Mouse (Mus musculus) kidney, adult 11 months (tissue): ENCODE data around the gene Foxp1.

Experiments used
- DNase-seq: peaks from one replicate; pipeline ENCODE4 v3.0.0; 2022

Gene Foxp1

DNA sequence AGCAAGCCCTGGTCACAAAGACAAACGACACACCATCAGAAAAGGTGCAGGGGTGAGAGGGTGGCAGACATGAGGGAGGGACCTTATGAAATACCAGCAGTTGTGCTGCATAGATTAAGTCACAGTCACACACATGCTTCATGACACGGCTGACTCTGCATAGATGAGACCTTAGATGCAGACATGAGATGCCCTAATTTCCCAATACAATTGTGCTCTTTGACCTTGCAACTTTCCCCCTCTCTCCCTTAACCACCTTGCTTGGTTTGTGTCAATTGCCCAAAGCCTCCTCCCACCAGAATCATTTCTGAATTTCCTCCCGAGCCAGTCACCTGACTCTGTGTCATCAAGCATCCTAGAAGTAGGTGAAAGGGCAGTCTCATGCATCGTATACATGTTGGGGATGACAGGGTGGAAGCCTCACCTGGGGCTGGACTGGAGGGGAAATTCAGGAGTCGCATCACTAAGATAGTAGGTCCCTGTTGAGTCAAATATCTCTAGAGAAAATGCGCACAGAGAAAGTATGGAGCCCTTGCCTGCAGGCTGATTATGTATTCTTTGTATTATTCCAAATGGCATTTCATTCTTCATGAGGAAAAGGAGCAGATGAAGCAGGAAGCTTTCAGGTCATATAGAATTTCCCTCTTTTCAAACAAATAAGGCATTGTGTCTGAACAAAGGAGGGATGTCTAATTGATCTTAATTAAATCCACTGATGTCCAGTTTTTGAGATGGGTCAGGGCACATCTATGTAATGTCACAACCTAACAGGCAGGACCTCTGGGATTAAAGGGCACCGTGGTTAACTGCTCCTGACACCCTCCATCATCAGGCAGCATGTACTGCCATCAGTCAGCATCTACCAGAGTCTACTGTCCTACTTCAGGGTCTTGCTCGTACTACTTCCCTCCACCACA lies 486.8 kb downstream of the Foxp1 start:
- no peak for DNase-seq

- no peak for DNase-seq
These were observed 489.5 kb downstream of the Foxp1 start for GRCm38 (mm10) chr6:99033062-99033461.

DNA sequence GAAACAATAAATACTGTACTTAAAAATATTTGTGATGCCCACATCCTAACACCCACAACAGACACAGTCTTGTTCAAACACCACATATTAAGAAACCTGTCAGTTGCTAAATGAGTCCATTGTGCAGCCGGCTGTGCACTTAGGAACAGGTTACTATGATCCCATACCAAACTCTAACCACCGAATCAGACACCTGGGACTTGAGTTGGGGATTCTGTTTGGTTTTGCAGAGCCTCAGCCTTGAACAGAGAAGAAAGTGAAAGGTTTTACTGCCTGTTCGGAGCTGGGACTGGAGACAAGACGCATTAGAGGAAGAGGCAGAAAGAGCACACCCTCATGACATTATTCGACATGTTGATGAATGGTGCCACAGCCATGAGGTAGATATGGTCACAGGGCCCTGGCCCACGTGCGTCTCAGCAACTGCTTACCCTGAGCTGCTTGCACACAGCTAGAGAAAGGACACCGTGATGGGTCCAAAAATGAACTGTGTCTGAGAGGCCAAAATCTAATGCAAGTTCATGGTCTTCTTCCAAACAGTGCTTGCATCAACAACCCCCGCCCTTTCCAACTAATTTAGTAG lies 491.1 kb downstream of the Foxp1 start:
- DNase-seq = no peak

GRCm38 (mm10) chr6:99030251-99030650 lies 492.3 kb downstream of the Foxp1 start:
- no peak for DNase-seq

DNA sequence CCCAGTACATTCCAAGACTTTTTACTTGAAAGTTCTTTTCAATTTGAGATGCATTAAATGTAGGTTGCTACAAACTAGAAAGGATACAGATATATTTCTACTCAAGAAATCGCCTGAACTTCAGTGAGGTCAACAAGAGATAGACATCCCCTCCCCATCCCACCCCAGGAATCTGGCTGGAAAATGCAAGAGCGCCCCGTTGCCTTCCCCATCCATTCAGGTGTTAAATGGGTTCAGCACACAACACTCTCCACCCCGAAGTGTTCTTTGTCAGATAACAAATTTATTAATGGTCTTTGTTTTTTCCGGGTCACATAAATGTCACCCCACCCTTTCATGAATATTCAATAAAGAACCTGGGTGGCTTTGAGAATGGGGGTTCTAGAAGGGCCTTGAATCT lies 493.1 kb downstream of the Foxp1 start:
- DNase-seq = no peak

DNA sequence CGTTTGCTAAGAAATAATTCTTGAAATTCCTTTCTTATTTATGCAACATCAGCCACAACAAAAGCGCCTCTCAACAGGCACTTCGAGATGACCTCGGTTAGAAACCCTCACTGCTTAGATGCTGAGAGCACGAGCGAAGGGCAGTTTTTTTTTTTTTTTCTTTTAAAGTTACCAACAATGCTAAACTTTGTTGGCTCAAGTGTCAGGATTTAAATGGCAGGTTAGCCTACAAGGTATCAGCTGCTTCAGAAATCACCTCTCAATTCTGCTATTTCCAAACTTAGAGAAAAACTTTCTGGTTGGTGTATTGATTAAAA lies 493.6 kb downstream of the Foxp1 start:
- DNase-seq = no peak

DNA sequence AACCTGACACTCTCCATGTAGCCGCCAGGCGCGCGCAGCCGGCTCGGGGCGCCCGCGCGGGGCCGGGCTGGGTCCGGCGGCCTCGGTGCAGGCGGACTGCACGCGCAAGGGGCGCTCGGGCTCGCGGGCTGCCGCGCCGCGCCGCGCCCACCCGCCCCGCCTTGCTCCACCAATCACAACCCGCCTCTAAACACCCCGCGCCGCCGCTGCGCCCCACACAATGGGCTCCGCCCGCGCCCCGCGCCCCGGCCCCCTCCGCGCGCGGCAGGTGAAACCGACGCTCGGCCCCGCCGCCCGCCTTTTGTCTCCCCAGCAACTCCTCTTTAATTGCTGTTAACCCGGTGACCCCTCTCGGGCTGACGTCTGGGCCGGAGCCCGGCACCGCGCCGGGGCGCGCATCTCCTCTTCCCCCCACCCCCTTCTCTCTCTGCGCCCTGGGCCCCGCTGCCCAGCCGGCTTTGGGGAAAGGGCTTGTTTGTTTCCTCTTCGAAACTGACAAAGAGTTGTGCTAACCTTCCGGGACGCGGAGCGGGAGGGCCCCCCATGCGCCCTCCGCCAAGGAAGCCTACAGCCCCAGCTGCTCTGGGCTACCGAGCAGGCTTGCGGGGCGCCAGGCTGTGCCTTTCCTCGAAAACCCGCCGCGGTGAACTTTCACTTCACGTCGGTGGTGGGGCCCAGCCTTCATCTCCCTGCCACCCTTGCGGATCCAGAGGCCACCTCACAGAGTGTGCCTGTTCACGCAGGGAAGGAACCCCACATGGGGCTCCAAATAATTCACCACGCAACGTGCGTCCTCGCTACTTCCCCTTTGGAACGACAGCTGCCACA lies 494.1 kb downstream of the Foxp1 start:
- DNase-seq = no peak

DNA sequence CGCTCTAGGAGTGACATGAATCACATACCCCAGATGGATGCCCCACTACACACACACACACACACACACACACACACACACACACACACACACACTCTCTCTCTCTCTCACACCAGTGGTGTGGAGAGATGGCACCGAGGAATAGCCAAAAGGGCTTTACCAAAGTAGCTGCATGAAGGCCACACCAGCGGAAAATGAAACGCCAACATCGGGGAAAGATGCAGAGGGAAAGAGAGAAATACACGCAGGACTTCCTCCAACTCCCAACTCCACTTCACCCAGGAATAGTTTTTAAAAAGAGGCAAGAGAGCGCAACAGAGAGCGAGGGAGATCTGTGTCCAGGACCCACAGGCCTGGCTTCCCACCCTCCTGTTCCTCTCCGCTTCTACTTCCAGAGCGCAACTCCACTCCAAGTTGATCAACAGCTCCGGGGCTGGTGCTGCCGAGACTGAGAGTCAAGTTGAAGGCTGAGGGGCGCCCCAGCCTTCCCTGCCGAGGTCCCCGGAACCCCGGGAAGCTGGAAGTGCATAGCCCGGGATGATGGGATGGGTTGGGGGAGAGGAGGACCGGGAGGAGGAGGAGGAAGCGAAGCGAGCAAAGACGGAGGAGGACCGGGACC lies 494.9 kb downstream of the Foxp1 start:
- peak; percentile 13 for DNase-seq

GRCm38 (mm10) chr6:99026635-99027541 lies 495.6 kb downstream of the Foxp1 start:
- no peak for DNase-seq

GRCm38 (mm10) chr6:99026040-99026439 lies 496.5 kb downstream of the Foxp1 start:
- DNase-seq = no peak

- no peak for DNase-seq
These were observed 497.9 kb downstream of the Foxp1 start for GRCm38 (mm10) chr6:99024588-99024987.

- DNase-seq = no peak
These were observed 501.7 kb downstream of the Foxp1 start for GRCm38 (mm10) chr6:99020570-99021444.

DNA sequence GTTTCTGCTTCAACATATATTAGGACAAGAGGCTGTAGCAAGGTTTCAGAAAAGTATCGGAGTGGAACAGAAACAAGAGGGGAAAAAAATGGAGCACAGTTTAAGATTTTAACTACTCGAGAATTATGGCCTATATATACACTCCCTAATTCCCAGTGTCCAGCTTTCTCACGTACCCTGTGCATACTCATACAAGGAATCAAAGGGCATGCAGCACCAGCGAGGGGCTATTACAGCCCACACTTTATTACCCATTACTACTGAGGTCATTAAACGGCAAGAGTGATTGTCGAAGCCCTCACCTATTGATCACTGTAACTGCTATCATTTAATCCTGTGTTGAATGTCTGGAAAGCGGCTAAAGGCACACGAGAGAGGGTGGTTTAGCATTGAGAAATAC lies 502.8 kb downstream of the Foxp1 start:
- no peak for DNase-seq

DNA sequence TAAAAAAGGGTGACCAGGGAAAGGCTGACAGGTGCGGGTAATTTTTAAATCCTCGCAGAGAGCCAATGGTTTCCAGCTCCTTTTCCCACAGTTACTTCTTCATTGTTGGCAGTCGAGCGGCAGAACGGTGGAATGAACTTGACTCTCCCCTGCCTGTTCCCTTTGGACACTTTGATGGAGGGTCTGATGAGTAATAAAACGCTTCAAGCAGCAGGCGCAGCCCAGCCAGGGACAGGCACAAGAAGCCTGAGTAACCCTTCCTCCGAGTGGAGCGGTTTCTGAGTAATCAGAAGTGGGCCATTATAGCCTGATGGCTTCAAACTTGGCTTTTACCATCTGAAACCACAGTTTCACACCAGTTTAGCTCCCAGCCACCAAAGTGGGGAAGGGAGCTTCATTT lies 503.3 kb downstream of the Foxp1 start:
- no peak for DNase-seq

DNA sequence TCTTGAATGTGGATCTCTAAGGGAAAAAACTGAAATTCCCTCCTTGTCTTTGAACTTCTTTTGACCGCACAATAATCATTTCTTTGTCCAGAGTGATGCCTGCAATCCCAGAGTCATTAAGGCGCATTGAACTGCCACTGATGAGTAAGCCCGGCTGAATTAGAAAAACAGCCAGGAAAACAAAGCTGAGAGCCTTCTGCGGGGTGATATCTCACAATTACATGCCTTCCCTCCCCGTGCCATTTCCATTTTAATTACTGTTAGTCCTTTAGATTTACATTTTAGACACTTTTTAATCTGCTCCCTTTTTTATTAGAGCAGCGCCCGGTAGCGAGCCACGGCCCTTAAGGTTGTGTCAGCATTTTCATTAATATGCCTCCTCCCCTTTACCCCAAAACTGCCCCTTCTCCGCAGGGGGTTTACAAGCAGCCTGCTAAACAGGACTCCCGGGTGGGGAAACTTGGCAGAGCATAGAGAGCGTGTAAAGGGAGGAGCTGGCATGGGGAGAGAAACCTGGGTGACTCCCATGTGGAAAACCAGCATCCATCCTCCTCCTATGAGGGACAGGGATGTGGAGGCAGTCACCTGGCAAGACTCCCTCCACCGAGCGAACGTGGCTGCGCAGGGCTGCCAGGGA lies 508.5 kb downstream of the Foxp1 start:
- no peak for DNase-seq

- DNase-seq = no peak
These were observed 509.2 kb downstream of the Foxp1 start for GRCm38 (mm10) chr6:99013119-99013865.

DNA sequence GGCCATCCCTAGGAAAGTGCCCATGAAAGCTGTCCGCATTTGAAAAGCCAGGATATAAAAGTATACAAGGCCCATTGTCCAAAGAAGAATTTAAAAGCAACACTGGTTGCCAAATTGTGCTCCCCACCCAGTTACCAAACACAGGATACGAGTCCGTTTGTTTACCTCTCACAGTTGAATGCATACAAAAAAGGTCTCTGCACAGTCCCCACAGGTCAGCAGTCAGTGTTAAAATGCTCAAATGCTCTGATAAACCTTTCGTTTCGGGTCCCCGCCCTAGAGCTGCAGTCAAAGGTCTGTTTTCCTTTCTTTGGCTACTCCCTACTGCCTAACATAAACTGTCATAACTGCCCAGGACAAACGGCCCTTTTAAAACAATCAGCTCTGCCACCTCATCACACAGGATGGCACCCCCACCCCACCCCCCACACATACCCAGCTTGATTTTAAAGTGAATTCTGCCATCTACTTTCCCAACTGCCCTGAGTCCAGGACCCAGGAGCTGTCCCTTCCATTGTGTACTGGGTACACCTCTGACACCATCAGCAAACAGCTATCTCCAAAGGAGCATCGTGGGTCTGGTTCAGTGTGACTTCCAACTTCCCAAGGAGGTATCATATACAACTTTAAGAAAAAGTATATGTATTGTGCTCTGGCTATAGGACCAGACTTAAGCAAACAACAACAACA lies 510.5 kb downstream of the Foxp1 start:
- no peak for DNase-seq

GRCm38 (mm10) chr6:99009771-99010170 lies 512.8 kb downstream of the Foxp1 start:
- no peak for DNase-seq

DNA sequence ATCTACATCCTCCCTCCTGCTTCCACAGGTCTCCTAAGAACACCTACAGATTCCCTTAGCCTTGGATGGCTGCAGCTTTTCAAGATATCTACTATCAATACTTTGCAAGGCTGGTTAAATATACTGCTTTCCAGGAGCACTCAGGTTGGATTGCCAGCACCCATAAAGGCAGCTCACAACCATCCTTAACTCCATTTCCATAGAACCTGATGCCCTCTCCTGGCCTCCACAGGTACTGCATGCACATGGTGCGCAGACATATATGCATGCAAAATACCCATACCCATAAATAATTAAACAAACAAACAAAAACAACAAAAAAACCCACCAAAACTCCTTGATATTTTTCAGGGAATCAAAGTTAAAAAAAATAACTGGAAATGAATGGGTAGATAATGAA lies 514.0 kb downstream of the Foxp1 start:
- no peak for DNase-seq
